ENCODE assay signal across 8 mouse cellular contexts in the genomic region with DNA sequence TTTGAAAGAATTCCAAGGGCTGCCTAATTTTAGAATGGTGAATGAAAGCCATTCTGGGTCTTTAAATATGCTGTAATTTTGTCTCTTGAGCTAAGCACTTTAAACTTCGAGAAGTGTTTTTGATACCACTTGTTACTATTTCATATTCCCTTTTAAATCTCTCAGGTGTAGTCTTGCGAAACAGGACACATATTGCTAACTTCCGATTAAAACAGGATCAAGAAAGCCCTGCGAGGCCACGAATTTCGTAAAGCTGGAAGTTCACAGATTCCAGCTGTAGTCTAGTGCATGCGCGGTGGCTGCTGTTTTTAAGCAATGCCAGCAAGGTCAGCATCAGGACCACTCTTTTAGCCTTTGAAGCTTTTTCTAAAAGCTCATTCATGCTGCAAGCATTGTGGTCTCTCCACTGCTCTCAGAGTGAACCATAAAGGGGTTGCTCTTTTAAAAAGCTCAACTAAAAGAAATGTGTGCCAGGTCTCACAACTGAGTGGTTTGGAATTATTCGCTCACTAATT. TPM values are rescaled to one million over a fixed set of nuclear protein-coding genes. Genes with fewer than 3 reads are reported as not detected.
DNase-seq lines count a peak whose midpoint lies in the region; ATAC-seq and TF ChIP-seq lines count a peak whose summit lies in the region.

No protein-coding gene starts in this region.

- H3K9ac ChIP-seq in forebrain, embryonic 14.5 days (ENCODE audit: low read length) = no peak overlapping the region
- no peak overlapping the region for H3K9ac ChIP-seq in midbrain, embryonic 12.5 days (replicated peaks)

- no peak for TF ChIP-seq CTCF in testis, adult 2 months (IDR thresholded peaks at IDR 0.05; ENCODE audit: control insufficient read depth, insufficient read depth, insufficient replicate concordance, low read depth, low read length)

- H3K4me3 ChIP-seq in testis, adult 2 months (ENCODE audit: control insufficient read depth, low read depth, low read length) = peak overlapping the region; percentile 90
- peak overlapping the region; percentile 55 for H3K4me3 ChIP-seq in forebrain, embryonic 14.5 days (ENCODE audit: low read depth, low read length)
- peak overlapping the region; percentile 65 for H3K4me3 ChIP-seq in midbrain, embryonic 12.5 days

- WGBS in forebrain, embryonic 14.5 days = 49% methylated on average over 9 of the region's 9 CpGs
- WGBS in midbrain, embryonic 12.5 days = 73% methylated on average over 9 of the region's 9 CpGs

- peak overlapping the region; percentile 92 for H3K27ac ChIP-seq in testis, adult 2 months (ENCODE audit: control insufficient read depth, insufficient read depth, low read depth, low read length)
- H3K27ac ChIP-seq in forebrain, embryonic 14.5 days (ENCODE audit: low read depth, low read length) = 0 out of 2 replicates have a peak overlapping the region, but pooled peaks have one; percentile 87
- H3K27ac ChIP-seq in midbrain, embryonic 12.5 days (replicated peaks) = peak overlapping the region; percentile 39; the same call in 1 of the 2 replicates

- ATAC-seq in forebrain, embryonic 14.5 days = no peak
- no peak for ATAC-seq in midbrain, embryonic 12.5 days (ENCODE audit: low FRiP score, low read depth)

- H3K27me3 ChIP-seq in testis, adult 2 months (ENCODE audit: control insufficient read depth, insufficient read depth, low read length) = no peaks in the 10 kb centered on the region
- H3K27me3 ChIP-seq in forebrain, embryonic 14.5 days (replicated peaks; ENCODE audit: control insufficient read depth, insufficient read depth, low read length) = no peaks in the 10 kb centered on the region
- H3K27me3 ChIP-seq in midbrain, embryonic 12.5 days = no peaks in the 10 kb centered on the region

- peak overlapping the region; percentile 44 for H3K4me2 ChIP-seq in forebrain, embryonic 14.5 days (ENCODE audit: low read length)
- H3K4me2 ChIP-seq in midbrain, embryonic 12.5 days (replicated peaks) = peak overlapping the region; percentile 66

- H3K9me3 ChIP-seq in forebrain, embryonic 14.5 days (replicated peaks; ENCODE audit: control insufficient read depth, low read length) = no peaks in the 10 kb centered on the region
- no peaks in the 10 kb centered on the region for H3K9me3 ChIP-seq in midbrain, embryonic 12.5 days

- no peak for TF ChIP-seq POLR2A in testis, adult 2 months (IDR thresholded peaks at IDR 0.05; ENCODE audit: control insufficient read depth, low read depth, low read length)

- H3K36me3 ChIP-seq in testis, adult 2 months (ENCODE audit: control insufficient read depth, insufficient read depth, low read length) = no peaks in the 10 kb centered on the region
- H3K36me3 ChIP-seq in forebrain, embryonic 14.5 days (ENCODE audit: control insufficient read depth, insufficient read depth, low read length) = no peaks in the 10 kb centered on the region
- H3K36me3 ChIP-seq in midbrain, embryonic 12.5 days = no peaks in the 10 kb centered on the region

- peaks cover 9% of the 10 kb centered on the region for H3K4me1 ChIP-seq in testis, adult 2 months (ENCODE audit: control insufficient read depth, insufficient read depth, low read length)
- H3K4me1 ChIP-seq in forebrain, embryonic 14.5 days (ENCODE audit: control insufficient read depth, insufficient read depth, low read length) = peaks cover 12% of the 10 kb centered on the region
- H3K4me1 ChIP-seq in midbrain, embryonic 12.5 days = peaks cover 8% of the 10 kb centered on the region

- DNase-seq in testis, postnatal 10 days (ENCODE audit: low spot score) = no peak
- DNase-seq in forebrain, embryonic 14.5 days (ENCODE audit: low spot score) = peak; percentile 46
- DNase-seq in kidney, postnatal 4 days = peak; percentile 9 to 17
- no peak for DNase-seq in spleen, postnatal 14 days (ENCODE audit: low spot score in 2 of 2)
- DNase-seq in frontal cortex, postnatal 36 days (ENCODE audit: low spot score in 2 of 2) = no peak
- no peak for DNase-seq in layer of hippocampus, adult 18-20 months (ENCODE audit: low spot score in 2 of 2)

RNA-seq across cellular contexts. Expression of gene Tfb1m, which starts 0.8 kb away (rescaled TPM):
- 30.5 and 35.6 TPM in 2 replicates for polyA plus RNA-seq in testis, adult 2 months (2012; rRNA removed)
- 14.7 and 16.0 TPM in 2 replicates for polyA plus RNA-seq in forebrain, embryonic 14.5 days (2014; fragmentation: Nextera tagmentation; extraction: Ambion mirVana)
- polyA plus RNA-seq in midbrain, embryonic 12.5 days (2016; fragmentation: Nextera tagmentation; extraction: Ambion mirVana) = 15.9 and 16.3 TPM in 2 replicates
- 1 to 10 TPM; 5.2 to 5.9 TPM for total RNA-seq in layer of hippocampus, adult 18-20 months (2021)

RNA-seq across cellular contexts. Expression of gene Cldn20, which starts 26.1 kb away (rescaled TPM):
- not detected in 2 replicates for polyA plus RNA-seq in testis, adult 2 months (2012; rRNA removed)
- 0.84 and 0.94 TPM in 2 replicates for polyA plus RNA-seq in forebrain, embryonic 14.5 days (2014; fragmentation: Nextera tagmentation; extraction: Ambion mirVana)
- polyA plus RNA-seq in midbrain, embryonic 12.5 days (2016; fragmentation: Nextera tagmentation; extraction: Ambion mirVana) = not detected in 2 replicates
- total RNA-seq in layer of hippocampus, adult 18-20 months (2021) = under 1 TPM in 1 of 2 experiments, not detected in 1; 0.74 TPM

Comparison
In these comparisons a context has a peak if more than half of its experiments do, and no peak if none do; other contexts are left out.
1. H3K27ac ChIP-seq: peak in every context shown above with its lines; median percentile 92 in testis, adult 2 months; 87 in forebrain, embryonic 14.5 days; 39 in midbrain, embryonic 12.5 days.
2. DNase-seq: peak in forebrain, embryonic 14.5 days (single experiment) and kidney, postnatal 4 days (2 of 2); none in testis, postnatal 10 days (single experiment), spleen, postnatal 14 days (0 of 2), frontal cortex, postnatal 36 days (0 of 2) and layer of hippocampus, adult 18-20 months (0 of 2).
3. Peak in every context shown above with its lines, with median percentiles within 50 percentile points of each other: H3K4me3 ChIP-seq.